Mouse (Mus musculus): ENCODE data around the gene Dusp1. TPM values are rescaled to one million over a fixed set of nuclear protein-coding genes. Genes with fewer than 3 reads are reported as not detected.
A peak's percentile ranks its signal among the peaks of the same experiment; 100 is the strongest.

Gene Dusp1
- polyA plus RNA-seq (2011; ENCODE audit: insufficient read depth, insufficient read length, low read depth, missing spikeins): 58.4 and 64.9 TPM in 2 replicates

- Histone ChIP-seq H3K4me1 (ENCODE audit: control insufficient read depth, insufficient read depth, low read length) (peaks cover 2% of the 10 kb centered on the region), H3K9ac (ENCODE audit: low read depth, poor library complexity, severe bottlenecking) (peak within 1 kb of the TSS; percentile 65), H3K27me3 (ENCODE audit: control insufficient read depth, insufficient read depth, low read length, poor library complexity, severe bottlenecking) (no peaks in the 10 kb centered on the region), H3K9me3 (replicated peaks; ENCODE audit: control insufficient read depth, insufficient read depth, low read length, poor library complexity, severe bottlenecking) (no peaks in the 10 kb centered on the region), H3K4me3 (ENCODE audit: low read depth, low read length) (peak within 1 kb of the TSS; percentile 98), H3K36me3 (ENCODE audit: control insufficient read depth, insufficient read depth, low read length, poor library complexity, severe bottlenecking) (0 out of 2 replicates have a peak, but pooled peaks cover 4% of the 10 kb centered on the region), H3K27ac (ENCODE audit: insufficient read depth, low read length) (peak within 1 kb of the TSS; percentile 90)
- TF ChIP-seq POLR2A (IDR thresholded peaks at IDR 0.05; ENCODE audit: insufficient read depth, low read length) (no peak), CTCF (IDR thresholded peaks at IDR 0.05; ENCODE audit: low read depth, low read length) (no peak), EP300 (IDR thresholded peaks at IDR 0.05; ENCODE audit: insufficient read depth, low read depth, low read length) (no peak)
Measured at GRCm38 (mm10) chr17:26561651-26562181, at the start of gene Dusp1. TSS of gene Dusp1 (minus strand) at chr17:26562128.

- TF ChIP-seq EP300 (IDR thresholded peaks at IDR 0.05; ENCODE audit: insufficient read depth, low read depth, low read length) (no peak), POLR2A (IDR thresholded peaks at IDR 0.05; ENCODE audit: insufficient read depth, low read length) (no peak), CTCF (IDR thresholded peaks at IDR 0.05; ENCODE audit: low read depth, low read length) (no peak)
- Histone ChIP-seq H3K27ac (ENCODE audit: insufficient read depth, low read length) (no peak overlapping the region), H3K36me3 (ENCODE audit: control insufficient read depth, insufficient read depth, low read length, poor library complexity, severe bottlenecking) (peaks cover 12% of the 10 kb centered on the region; the same call in 1 of the 2 replicates)
Measured at GRCm38 (mm10) chr17:26611328-26611727, 49.4 kb upstream of the Dusp1 start.

GRCm38 (mm10) chr17:26609820-26610219 is 47.9 kb upstream of the Dusp1 start:
- Histone ChIP-seq H3K4me3 (ENCODE audit: low read depth, low read length) (no peak overlapping the region), H3K27ac (ENCODE audit: insufficient read depth, low read length) (no peak overlapping the region), H3K9me3 (replicated peaks; ENCODE audit: control insufficient read depth, insufficient read depth, low read length, poor library complexity, severe bottlenecking) (no peaks in the 10 kb centered on the region), H3K4me1 (ENCODE audit: control insufficient read depth, insufficient read depth, low read length) (peaks cover 5% of the 10 kb centered on the region), H3K27me3 (ENCODE audit: control insufficient read depth, insufficient read depth, low read length, poor library complexity, severe bottlenecking) (no peaks in the 10 kb centered on the region), H3K36me3 (ENCODE audit: control insufficient read depth, insufficient read depth, low read length, poor library complexity, severe bottlenecking) (peaks cover 7% of the 10 kb centered on the region; the same call in 1 of the 2 replicates), H3K9ac (ENCODE audit: low read depth, poor library complexity, severe bottlenecking) (no peak overlapping the region)
- TF ChIP-seq EP300 (IDR thresholded peaks at IDR 0.05; ENCODE audit: insufficient read depth, low read depth, low read length) (no peak), CTCF (IDR thresholded peaks at IDR 0.05; ENCODE audit: low read depth, low read length) (no peak), POLR2A (IDR thresholded peaks at IDR 0.05; ENCODE audit: insufficient read depth, low read length) (no peak)

More at GRCm38 (mm10) chr17:26611328-26611727, 49.4 kb upstream of the Dusp1 start:
- Histone ChIP-seq H3K4me3 (ENCODE audit: low read depth, low read length) (no peak overlapping the region), H3K4me1 (ENCODE audit: control insufficient read depth, insufficient read depth, low read length) (no peaks in the 10 kb centered on the region), H3K9ac (ENCODE audit: low read depth, poor library complexity, severe bottlenecking) (no peak overlapping the region), H3K27me3 (ENCODE audit: control insufficient read depth, insufficient read depth, low read length, poor library complexity, severe bottlenecking) (no peaks in the 10 kb centered on the region), H3K9me3 (replicated peaks; ENCODE audit: control insufficient read depth, insufficient read depth, low read length, poor library complexity, severe bottlenecking) (no peaks in the 10 kb centered on the region)

DNA sequence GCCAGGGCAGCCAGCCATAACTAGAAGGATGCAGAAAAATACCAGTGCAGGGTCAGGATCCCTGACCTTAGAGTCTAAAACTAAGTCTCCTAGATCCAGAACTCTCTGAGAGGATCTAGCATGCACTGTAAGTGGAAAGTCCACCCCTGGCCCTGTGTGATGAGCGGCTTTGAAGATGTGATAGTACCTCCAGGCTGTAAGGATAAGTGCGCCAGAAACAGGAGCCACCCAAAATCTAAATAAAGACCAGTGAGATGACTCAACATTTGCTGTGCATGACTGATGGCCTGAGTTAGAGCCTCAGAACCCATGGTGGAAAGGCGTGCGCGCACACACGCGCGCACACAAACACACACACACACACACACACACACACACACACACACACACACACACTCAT is 46.9 kb upstream of the Dusp1 start:
- H3K27ac ChIP-seq (ENCODE audit: insufficient read depth, low read length): no peak overlapping the region
- no peak overlapping the region for H3K9ac ChIP-seq (ENCODE audit: low read depth, poor library complexity, severe bottlenecking)
- H3K27me3 ChIP-seq (ENCODE audit: control insufficient read depth, insufficient read depth, low read length, poor library complexity, severe bottlenecking): no peaks in the 10 kb centered on the region
- H3K4me1 ChIP-seq (ENCODE audit: control insufficient read depth, insufficient read depth, low read length): peaks cover 8% of the 10 kb centered on the region
- no peak overlapping the region for H3K4me3 ChIP-seq (ENCODE audit: low read depth, low read length)
- peaks cover 7% of the 10 kb centered on the region; the same call in 1 of the 2 replicates for H3K36me3 ChIP-seq (ENCODE audit: control insufficient read depth, insufficient read depth, low read length, poor library complexity, severe bottlenecking)
- no peak for TF ChIP-seq CTCF (IDR thresholded peaks at IDR 0.05; ENCODE audit: low read depth, low read length)
- TF ChIP-seq POLR2A (IDR thresholded peaks at IDR 0.05; ENCODE audit: insufficient read depth, low read length): no peak
- TF ChIP-seq EP300 (IDR thresholded peaks at IDR 0.05; ENCODE audit: insufficient read depth, low read depth, low read length): no peak
- no peaks in the 10 kb centered on the region for H3K9me3 ChIP-seq (replicated peaks; ENCODE audit: control insufficient read depth, insufficient read depth, low read length, poor library complexity, severe bottlenecking)

DNA sequence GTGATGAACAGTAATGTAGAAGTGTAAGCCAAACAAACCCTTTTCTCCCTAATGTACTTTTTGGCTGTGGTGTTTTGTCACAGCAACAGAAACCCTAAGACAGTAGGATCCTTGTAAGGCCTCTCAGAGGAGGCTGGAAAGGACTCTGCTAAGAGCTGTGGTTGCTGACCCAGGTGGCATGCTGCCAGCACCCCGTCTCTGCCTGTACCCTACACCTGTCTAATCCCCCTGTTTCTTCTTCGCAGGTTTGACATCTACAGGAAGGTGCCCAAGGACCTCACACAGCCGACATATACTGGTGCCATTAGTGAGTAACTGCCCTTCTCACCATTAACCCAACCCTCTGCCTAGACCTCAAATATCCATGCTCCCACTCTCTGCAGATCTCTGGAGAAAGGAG is 46.4 kb upstream of the Dusp1 start:
- H3K36me3 ChIP-seq (ENCODE audit: control insufficient read depth, insufficient read depth, low read length, poor library complexity, severe bottlenecking): peaks cover 7% of the 10 kb centered on the region; the same call in 1 of the 2 replicates
- no peak overlapping the region for H3K9ac ChIP-seq (ENCODE audit: low read depth, poor library complexity, severe bottlenecking)
- H3K27me3 ChIP-seq (ENCODE audit: control insufficient read depth, insufficient read depth, low read length, poor library complexity, severe bottlenecking): no peaks in the 10 kb centered on the region
- no peak for TF ChIP-seq CTCF (IDR thresholded peaks at IDR 0.05; ENCODE audit: low read depth, low read length)
- TF ChIP-seq EP300 (IDR thresholded peaks at IDR 0.05; ENCODE audit: insufficient read depth, low read depth, low read length): no peak
- no peak for TF ChIP-seq POLR2A (IDR thresholded peaks at IDR 0.05; ENCODE audit: insufficient read depth, low read length)
- no peak overlapping the region for H3K27ac ChIP-seq (ENCODE audit: insufficient read depth, low read length)
- H3K4me1 ChIP-seq (ENCODE audit: control insufficient read depth, insufficient read depth, low read length): peaks cover 9% of the 10 kb centered on the region
- no peak overlapping the region for H3K4me3 ChIP-seq (ENCODE audit: low read depth, low read length)
- H3K9me3 ChIP-seq (replicated peaks; ENCODE audit: control insufficient read depth, insufficient read depth, low read length, poor library complexity, severe bottlenecking): no peaks in the 10 kb centered on the region

DNA sequence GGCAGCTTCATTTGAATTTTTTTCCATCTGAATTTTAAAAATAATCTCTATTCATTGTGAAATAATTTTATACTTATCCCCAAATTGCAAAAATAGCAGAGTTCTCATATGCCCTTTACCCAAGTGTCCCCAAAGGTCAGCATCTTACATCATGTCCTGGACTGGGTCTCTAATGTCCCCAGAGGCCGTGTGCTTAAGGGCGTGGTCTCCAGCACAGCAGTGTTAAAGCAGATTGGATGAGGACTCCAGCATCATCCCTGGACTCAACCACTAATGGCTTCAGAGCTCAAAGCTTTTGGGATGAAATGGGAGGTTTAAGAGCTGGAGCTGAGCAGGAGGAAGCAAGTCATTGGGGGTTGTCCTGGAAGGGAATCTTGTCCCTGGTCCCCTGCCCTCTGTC is 44.6 kb upstream of the Dusp1 start:
- no peak overlapping the region for H3K4me3 ChIP-seq (ENCODE audit: low read depth, low read length)
- H3K27me3 ChIP-seq (ENCODE audit: control insufficient read depth, insufficient read depth, low read length, poor library complexity, severe bottlenecking): no peaks in the 10 kb centered on the region
- no peak overlapping the region for H3K9ac ChIP-seq (ENCODE audit: low read depth, poor library complexity, severe bottlenecking)
- H3K27ac ChIP-seq (ENCODE audit: insufficient read depth, low read length): no peak overlapping the region
- H3K9me3 ChIP-seq (replicated peaks; ENCODE audit: control insufficient read depth, insufficient read depth, low read length, poor library complexity, severe bottlenecking): no peaks in the 10 kb centered on the region
- TF ChIP-seq POLR2A (IDR thresholded peaks at IDR 0.05; ENCODE audit: insufficient read depth, low read length): no peak
- TF ChIP-seq CTCF (IDR thresholded peaks at IDR 0.05; ENCODE audit: low read depth, low read length): no peak
- no peak for TF ChIP-seq EP300 (IDR thresholded peaks at IDR 0.05; ENCODE audit: insufficient read depth, low read depth, low read length)
- peaks cover 7% of the 10 kb centered on the region; the same call in 1 of the 2 replicates for H3K36me3 ChIP-seq (ENCODE audit: control insufficient read depth, insufficient read depth, low read length, poor library complexity, severe bottlenecking)
- H3K4me1 ChIP-seq (ENCODE audit: control insufficient read depth, insufficient read depth, low read length): peaks cover 19% of the 10 kb centered on the region

Data from ES-Bruce4 (cell line).